10 mouse cellular contexts compared by ENCODE assay signal in genomic region chr9:62364831-62365230, GRCm38 (mm10). TPM values are rescaled to one million over a fixed set of nuclear protein-coding genes. Genes with fewer than 3 reads are reported as not detected.
DNase-seq lines count a peak whose midpoint lies in the region; ATAC-seq and TF ChIP-seq lines count a peak whose summit lies in the region.
"Had no signal": no experiment of that assay in that cellular context is flagged by ENCODE, and none has a peak within 500 bp of the region (broad histone marks: within the 10 kb centered on the region; RNA-seq: fewer than 3 reads in every experiment).

No protein-coding gene starts in this region.

- TF ChIP-seq CTCF in left cerebral cortex, adult 2 months (IDR thresholded peaks at IDR 0.05) = no peak

- H3K4me1 ChIP-seq in limb, embryonic 10.5 days = peaks cover 98% of the 10 kb centered on the region
- peaks cover 71% of the 10 kb centered on the region for H3K4me1 ChIP-seq in intestine, embryonic 16.5 days (ENCODE audit: control insufficient read depth, insufficient read depth, low read length)

- intact Hi-C loops in left cerebral cortex, adult 2 months (cut with DNase I) = no loop called here
- intact Hi-C loops in left cerebral cortex, postnatal 4 days (cut with DNase I) = no loop called here

- peak; percentile 68 to 75 for DNase-seq in cerebellum, adult 18-20 months
- no peak for DNase-seq in left cerebral cortex, adult 2 months (ENCODE audit: extremely low spot score in 1 of 2, low spot score in 2 of 2)
- DNase-seq in left cerebral cortex, postnatal 4 days = no peak
- peak; percentile 86 for DNase-seq in brain, adult 2 months (ENCODE audit: low read depth, low spot score)
- DNase-seq in limb, embryonic 10.5 days (ENCODE audit: low spot score) = no peak
- no peak for DNase-seq in left cerebral cortex, adult 9 months (ENCODE audit: low spot score in 2 of 2)
- DNase-seq: lung, postnatal 14 days had no signal

- peaks cover 34% of the 10 kb centered on the region for H3K36me3 ChIP-seq in limb, embryonic 10.5 days
- no peaks in the 10 kb centered on the region for H3K36me3 ChIP-seq in intestine, embryonic 16.5 days (ENCODE audit: control insufficient read depth, insufficient read depth, low read length)

- ATAC-seq in cerebellum, adult (ENCODE audit: insufficient number of reproducible peaks, low FRiP score, low TSS enrichment) = no peak
- no peak for ATAC-seq in intestine, embryonic 16.5 days
- ATAC-seq: intestine, postnatal 0 days had no signal

- H3K9ac ChIP-seq in intestine, embryonic 16.5 days (ENCODE audit: low read depth, low read length) = no peak overlapping the region

- 70% methylated on average over 7 of the region's 7 CpGs for WGBS in limb, embryonic 10.5 days
- WGBS in intestine, embryonic 16.5 days = 52% methylated on average over 7 of the region's 7 CpGs

- no peak overlapping the region for H3K4me3 ChIP-seq in left cerebral cortex, adult 2 months
- no peak overlapping the region for H3K4me3 ChIP-seq in limb, embryonic 10.5 days
- H3K4me3 ChIP-seq in intestine, embryonic 16.5 days (ENCODE audit: low read length) = no peak overlapping the region

- no peaks in the 10 kb centered on the region for H3K9me3 ChIP-seq in limb, embryonic 10.5 days (replicated peaks)
- no peaks in the 10 kb centered on the region for H3K9me3 ChIP-seq in intestine, embryonic 16.5 days (ENCODE audit: control insufficient read depth, low read length)

- no peak overlapping the region for H3K4me2 ChIP-seq in intestine, embryonic 16.5 days (ENCODE audit: low read depth, low read length)

- peak overlapping the region; percentile 54 for H3K27ac ChIP-seq in left cerebral cortex, adult 2 months
- H3K27ac ChIP-seq in limb, embryonic 10.5 days = 0 out of 2 replicates have a peak overlapping the region, but pooled peaks have one; percentile 81
- H3K27ac ChIP-seq in intestine, embryonic 16.5 days (ENCODE audit: low read length) = no peak overlapping the region

- no peaks in the 10 kb centered on the region for H3K27me3 ChIP-seq in limb, embryonic 10.5 days (ENCODE audit: low read depth, poor library complexity, severe bottlenecking)
- no peaks in the 10 kb centered on the region for H3K27me3 ChIP-seq in intestine, embryonic 16.5 days (replicated peaks; ENCODE audit: control insufficient read depth, insufficient read depth, low read length)

RNA-seq across cellular contexts. Expression of gene Anp32a, which starts 23.7 kb away (rescaled TPM):
- 100 to 1,000 TPM; 278 to 279 TPM for total RNA-seq in left cerebral cortex, adult 2 months (2021)
- total RNA-seq in left cerebral cortex, postnatal 4 days (2021) = 100 to 1,000 TPM; 231 to 251 TPM
- 240 and 246 TPM in 2 replicates for polyA plus RNA-seq in limb, embryonic 10.5 days (2016; fragmentation: Nextera tagmentation; extraction: Ambion mirVana)
- 146 and 206 TPM in 2 replicates for polyA plus RNA-seq in intestine, embryonic 16.5 days (2015; fragmentation: Nextera tagmentation; extraction: Ambion mirVana)

Comparison
In these comparisons a context has a peak if more than half of its experiments do, and no peak if none do; other contexts are left out.
1. DNase-seq: peak in cerebellum, adult 18-20 months (2 of 2) and brain, adult 2 months (single experiment); none in left cerebral cortex, adult 2 months (0 of 2), left cerebral cortex, postnatal 4 days (single experiment), limb, embryonic 10.5 days (single experiment) and left cerebral cortex, adult 9 months (0 of 2).